Mouse (Mus musculus): ENCODE results near the gene Rpa1. TPM values are rescaled to one million over a fixed set of nuclear protein-coding genes. Genes with fewer than 3 reads are reported as not detected.
"Not testable (repeated sequence)": the region's sequence is repeated elsewhere in the genome, so short reads cannot be mapped to it uniquely, and the experiment has no call there.

Gene Rpa1
- 29.4 and 30.7 TPM in 2 replicates for polyA plus RNA-seq (2012; rRNA removed)

DNA sequence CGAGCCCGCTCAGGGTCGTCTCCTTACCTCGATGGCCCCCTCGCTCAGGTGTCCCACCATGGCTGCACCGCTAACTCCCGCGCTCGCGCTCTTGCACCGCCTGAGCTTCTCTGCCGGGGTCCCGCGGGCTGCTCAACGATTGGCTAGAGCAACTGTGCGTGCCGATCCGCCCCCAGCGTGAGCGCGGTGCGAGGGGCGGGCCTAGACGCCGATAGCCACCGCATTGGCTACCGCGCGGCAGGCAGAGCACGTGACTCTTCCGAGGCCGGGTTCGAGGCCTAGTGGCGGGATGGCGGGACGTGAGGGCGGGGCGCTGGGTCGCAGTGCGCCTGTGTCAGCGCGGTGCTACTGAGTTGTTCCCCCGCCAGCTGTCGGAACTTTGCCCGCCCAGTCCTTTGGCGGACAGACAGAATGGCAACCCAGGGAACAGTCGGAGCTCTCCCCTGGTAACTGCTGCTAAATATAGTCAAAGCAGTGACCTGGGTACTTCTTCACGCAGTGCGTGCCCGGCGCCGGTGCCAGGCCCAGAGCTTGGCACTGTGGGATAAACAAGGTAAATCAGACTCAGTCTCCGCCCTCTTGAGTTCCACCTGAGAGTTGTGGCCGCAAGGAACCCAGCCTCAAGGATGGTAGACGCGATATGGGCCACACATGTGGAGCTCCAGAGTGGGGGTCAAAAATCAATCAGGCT, at the start of gene Rpa1, which contains the start of gene Smyd4:
Rpa1 (minus strand) TSS at position 126 of the 691 bp plus-strand sequence.
Smyd4 (plus strand) TSS at position 235 of the 691 bp plus-strand sequence.
- peak; percentile 88 to 95 for DNase-seq (ENCODE audit: extremely low spot score in 1 of 2, low spot score in 1 of 2)

DNA sequence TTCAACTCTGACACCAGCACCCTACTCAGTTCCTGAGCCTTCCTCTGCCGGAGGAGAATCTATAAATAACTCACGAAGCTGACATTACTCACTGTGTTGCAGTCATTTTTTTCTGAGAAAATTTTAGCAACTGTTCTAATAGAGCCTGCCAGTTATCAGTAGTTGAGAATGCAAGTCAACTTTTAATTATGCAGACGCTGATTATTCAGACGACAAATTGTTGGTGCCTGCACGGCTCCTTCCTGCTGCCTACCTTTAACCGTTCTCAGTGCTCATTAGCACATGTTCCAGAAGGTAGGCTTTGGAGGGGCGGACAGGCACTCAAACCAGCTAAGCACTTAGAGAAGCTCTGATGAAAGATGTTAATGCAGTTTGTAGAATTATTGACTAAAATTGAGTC, 49.3 kb upstream of the Rpa1 start:
- peak in 1 of 2 experiments; percentile 38 for DNase-seq (ENCODE audit: extremely low spot score in 1 of 2, low spot score in 1 of 2)

DNA sequence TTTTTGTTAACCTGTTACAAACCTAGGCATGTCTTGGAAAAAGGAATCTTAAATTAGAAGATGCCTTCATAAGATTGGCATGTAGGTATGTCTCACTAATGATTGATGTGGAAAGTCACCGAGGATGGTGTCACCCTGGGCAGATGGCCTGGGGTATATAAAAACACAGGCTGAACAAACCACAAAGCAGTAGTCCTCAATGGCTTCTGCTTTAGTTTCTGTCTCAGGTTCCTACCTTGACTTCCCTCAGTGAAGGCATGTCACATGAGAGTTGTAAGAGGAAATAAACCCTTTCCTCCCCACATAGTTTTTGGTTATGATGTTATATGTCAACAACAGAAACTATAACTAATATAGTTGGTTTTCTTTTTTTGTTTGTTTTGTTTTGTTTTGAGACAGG, 47.5 kb upstream of the Rpa1 start:
- no peak for DNase-seq (ENCODE audit: extremely low spot score in 1 of 2, low spot score in 1 of 2)

DNA sequence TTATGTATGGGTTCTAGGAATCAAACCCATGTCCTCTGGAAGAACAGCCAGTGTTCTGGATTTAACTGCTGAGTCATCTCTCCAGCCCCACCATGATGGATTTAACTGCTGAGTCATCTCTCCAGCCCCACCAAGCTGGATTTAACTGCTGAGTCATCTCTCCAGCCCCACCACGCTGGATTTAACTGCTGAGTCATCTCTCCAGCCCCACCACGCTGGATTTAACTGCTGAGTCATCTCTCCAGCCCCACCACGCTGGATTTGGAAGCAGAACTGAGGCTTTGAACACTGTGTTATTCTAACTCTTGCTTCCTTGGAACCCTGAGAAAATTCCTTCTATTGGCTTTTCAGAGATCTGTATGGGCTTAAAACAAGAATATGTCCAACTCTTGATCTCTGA, 35.4 kb upstream of the Rpa1 start:
- not testable (repeated sequence) for DNase-seq (ENCODE audit: extremely low spot score in 1 of 2, low spot score in 1 of 2)

DNA sequence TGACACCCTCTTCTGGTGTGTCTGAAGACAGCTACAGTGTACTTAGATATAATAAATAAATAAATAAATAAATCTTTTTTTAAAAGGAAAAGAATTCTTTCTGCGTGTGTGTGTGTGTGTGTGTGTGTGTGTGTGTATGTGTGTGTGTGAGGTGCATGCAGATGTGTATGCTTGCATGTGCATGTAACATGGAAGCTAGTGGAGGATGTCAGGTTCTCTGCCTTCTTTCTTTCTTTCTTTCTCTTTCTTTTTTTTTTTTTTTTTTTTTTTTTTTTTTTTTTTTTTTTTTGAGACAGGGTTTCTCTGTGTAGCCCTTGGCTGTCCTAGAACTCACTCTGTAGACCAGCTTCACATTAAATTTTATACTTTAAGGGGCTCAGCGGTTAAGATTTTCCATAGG, 30.7 kb upstream of the Rpa1 start:
- not testable (repeated sequence) for DNase-seq (ENCODE audit: extremely low spot score in 1 of 2, low spot score in 1 of 2)

DNA sequence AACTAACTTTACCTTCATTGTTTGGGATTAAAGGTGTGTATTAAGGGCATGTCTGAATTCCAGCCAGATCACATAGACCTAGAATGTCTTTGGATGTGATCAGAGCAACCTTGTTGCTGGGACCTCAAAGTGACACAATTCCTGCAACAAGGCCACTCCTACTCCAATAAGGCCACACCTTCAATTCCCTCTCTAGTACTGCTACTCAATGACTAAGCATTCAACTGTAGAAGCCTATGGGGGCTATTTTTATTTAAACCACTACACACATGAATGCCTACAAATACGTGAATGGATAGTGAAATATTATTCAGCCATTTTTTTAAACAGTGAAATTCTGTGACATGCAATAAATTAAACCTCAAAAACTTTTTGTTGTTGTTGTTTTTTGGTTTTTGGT, 29.0 kb upstream of the Rpa1 start:
- DNase-seq (ENCODE audit: extremely low spot score in 1 of 2, low spot score in 1 of 2): no peak

DNA sequence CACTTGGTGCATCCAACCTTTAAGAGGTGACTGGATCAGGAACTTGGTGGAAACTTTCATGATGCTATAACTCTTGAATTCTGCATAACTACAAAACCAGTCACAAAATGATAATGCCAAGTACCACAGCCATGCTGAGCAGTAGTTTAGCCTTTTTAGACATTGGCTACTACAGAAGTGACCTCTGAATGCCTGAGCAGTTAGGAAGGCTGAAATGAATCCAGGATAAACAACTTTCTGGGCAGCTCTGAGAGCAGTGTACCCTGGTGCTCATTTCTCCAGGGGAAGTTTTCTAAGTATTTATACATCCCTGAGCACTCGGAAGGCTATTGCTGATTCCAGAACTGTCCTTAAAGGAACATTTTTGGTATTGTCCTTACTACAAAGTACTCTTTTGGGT, 7.4 kb upstream of the Rpa1 start:
- no peak for DNase-seq (ENCODE audit: extremely low spot score in 1 of 2, low spot score in 1 of 2)

DNA sequence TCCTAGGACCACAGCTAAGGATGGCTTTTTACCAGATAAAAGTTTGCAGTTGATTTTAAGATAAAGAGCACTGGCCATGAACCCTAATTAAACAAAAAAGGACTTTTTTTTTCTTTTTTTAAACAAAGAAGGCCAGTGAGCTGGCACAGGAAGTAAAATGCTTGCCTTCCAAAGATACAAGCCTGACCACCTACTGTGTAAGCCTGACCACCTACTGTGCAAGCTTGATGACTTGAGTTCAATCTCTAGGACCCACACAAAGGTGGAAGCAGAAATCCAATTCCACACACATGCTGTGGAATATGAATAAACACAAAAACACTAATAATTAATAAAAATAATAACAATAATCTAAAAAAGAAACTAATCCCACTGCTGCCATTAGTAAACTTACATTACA, 3.1 kb upstream of the Rpa1 start:
- DNase-seq (ENCODE audit: extremely low spot score in 1 of 2, low spot score in 1 of 2): no peak

DNA sequence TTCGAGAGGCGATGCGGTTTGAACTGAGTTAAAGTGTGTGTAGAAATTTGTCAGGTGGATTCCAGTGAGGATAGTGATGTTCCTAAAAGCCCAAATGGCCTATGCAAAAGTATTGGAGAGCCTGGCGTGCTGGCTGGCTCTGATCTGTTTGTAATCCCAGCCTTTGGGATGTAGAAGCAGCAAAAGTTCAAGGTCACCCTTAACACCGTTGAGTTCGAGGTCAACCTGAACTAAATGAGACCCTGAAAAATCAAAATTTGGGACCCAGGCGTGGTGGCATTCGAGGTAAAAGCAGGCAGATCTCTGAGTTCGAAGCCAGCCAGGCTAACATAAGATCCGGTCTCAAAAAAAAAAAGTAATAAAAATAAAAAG, 752 bp upstream of the Rpa1 start:
- no peak for DNase-seq (ENCODE audit: extremely low spot score in 1 of 2, low spot score in 1 of 2)

DNA sequence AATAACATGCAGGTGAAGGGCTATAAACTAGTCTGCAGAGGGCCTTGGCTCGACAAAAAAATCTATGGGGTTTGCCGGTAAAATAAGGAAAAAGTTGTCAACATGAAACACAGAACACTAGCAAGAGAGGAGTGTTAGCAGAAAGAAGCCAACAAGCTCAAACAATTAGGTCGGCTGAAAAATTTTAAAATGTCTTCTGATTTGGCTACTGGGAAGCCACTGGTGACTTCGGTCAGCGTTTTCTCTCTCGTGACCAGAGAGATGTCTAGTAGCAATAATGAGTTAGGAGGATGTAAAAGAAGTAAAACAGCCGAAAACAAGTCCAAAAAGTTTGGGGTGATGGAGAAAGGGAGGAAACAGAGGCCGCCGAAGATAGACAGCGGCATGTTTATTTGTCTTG, 528 bp downstream of the Rpa1 start:
- no peak for DNase-seq (ENCODE audit: extremely low spot score in 1 of 2, low spot score in 1 of 2)

DNA sequence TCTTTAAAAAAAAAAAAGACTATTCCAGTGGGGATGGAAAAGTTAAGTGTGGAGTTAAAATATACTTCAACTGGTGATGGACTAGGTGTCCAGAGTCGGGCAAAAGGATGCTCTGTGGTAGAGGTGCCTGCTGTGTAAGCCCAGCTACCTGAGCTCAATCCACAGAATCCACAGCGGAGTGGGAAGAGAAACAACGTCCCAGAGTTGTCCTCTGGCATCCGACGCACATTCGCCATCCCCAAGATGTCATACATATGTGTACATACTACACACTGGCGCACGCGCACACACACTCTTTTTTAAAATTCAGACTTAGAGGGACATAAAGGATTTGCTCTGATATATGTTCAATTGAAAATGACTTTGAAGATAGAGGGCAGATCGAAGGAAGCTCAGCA, 937 bp downstream of the Rpa1 start:
- no peak for DNase-seq (ENCODE audit: extremely low spot score in 1 of 2, low spot score in 1 of 2)

DNA sequence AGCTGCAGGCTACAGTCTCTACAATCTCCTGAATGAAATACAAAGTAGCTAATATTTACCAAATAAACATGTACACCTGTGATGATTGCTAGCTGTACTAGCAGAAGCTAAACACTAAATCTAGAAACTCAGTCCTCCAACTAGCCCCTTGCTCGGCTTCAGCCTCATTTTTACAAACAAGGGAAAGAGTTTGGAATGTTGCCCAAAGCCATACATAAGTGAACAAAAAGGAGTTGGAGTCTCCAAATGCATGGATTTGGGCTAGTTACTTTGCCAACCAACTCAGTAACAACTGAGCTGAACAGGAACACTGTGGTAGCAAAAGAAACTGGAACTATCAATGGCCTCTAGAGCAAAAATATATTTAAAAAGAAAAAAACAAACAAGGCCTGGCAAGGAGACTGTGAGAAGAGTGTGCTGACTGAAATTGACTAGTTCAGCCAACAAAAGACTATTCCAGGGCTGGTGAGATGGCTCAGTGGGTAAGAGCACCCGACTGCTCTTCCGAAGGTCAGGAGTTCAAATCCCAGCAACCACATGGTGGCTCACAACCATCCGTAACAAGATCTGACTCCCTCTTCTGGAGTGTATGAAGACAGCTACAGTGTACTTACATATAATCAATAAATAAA, 1.5 kb downstream of the Rpa1 start:
- no peak for DNase-seq (ENCODE audit: extremely low spot score in 1 of 2, low spot score in 1 of 2)

DNA sequence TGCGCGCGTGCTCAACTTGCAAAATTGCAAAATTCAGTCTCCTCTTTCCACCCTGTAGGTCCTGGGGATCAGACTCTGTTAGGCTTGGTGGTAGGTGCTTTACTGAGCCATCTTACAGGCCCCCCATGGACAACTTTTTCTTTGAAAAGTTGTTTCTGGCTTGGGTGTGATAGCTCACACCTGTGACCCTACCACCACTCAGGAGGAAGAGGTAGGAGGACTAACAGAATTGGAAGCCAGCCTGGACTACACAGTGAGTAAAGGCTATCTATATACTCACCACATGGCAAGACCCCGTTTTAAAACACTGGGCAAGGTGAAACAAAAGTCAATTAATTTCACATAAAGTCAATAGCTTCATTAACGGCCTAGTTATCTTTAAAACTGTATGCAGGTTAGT, 3.4 kb downstream of the Rpa1 start:
- no peak for DNase-seq (ENCODE audit: extremely low spot score in 1 of 2, low spot score in 1 of 2)

DNA sequence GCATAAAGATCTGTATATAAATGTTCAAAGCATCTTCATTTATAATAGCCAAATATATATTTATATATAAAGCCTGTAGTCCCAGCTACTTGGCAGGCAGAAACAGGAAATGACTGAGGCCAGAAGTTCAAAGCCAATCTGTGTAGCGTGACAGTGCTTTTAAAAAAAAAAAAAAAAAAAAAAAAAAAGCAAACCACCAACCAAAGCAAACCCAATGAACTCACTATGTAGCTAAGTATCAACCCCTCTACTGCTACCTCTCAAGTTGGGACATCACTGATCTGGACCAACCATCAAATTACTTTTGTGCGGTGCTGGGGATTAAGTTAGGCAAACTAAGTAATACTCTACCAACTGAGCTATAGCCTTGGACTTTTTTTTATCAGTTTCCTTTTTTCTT, 4.0 kb downstream of the Rpa1 start:
- DNase-seq (ENCODE audit: extremely low spot score in 1 of 2, low spot score in 1 of 2): no peak

DNA sequence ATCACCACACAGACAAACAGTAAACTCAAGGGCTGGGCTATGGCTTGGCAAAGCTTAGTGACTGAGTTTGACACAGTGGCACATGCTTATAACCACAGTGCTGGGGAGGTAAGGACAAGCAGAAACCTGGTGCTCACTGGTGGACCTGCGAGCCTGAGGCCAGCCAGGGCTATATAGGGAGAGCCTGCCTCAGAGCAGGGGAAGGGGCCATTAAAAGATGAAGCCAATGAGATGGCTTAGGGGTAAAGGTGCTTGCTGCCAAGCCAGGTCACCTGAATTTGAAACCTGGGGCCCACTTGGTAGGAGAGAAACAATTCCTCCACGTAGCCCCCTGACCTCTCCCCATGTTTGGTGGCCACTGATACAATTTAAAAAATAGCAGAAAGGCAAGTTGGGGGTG, 5.0 kb downstream of the Rpa1 start:
- no peak for DNase-seq (ENCODE audit: extremely low spot score in 1 of 2, low spot score in 1 of 2)

DNA sequence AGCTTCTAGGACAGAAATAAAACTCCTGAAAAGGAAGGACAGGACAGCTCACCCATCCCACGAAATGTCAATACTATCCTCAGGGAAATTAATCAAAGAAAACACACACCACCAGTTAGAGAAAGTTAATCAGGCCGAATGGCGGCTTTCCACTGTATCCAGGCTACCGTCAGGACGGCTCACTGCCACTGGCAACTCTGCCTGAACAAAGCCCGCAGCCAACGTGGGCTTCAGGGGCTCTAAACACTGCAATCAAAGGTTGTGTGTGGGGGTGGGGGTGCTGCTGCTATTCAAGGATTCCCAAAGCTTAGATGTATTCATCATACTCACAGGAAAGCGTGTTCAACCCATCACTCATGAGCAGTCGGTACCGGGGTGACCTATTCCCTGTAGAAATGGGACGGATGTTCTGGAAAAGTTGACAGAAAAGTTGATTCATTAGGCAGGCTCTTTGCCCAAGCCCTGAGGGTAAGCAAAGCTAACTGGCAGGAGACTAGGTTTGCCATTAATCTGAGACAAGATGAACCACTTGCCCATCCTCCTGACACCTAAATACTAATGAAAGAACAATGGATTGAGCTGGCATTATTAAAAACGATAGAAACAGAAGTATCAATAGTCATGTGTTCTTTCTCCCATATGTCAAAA, 7.3 kb downstream of the Rpa1 start:
- DNase-seq (ENCODE audit: extremely low spot score in 1 of 2, low spot score in 1 of 2): no peak

DNA sequence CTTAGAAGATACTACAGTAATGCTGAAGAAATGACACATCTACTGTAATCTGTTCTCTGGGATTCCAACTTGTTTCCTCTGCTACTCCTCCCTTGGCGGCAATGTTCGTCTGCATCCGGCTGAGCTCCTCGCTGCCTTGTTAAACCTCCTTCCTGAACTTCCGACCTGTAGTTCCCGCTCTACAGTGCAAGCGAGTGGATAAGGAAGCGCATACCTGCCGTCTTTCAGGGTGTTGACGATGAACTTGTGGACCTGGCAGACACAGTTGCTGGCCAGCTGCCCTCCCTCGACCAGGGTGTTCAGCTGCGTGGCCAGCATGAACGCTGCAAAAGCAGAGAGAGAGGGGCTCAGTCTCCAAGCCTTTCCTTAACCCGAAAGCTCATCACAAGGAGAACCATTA, 8.0 kb downstream of the Rpa1 start:
- DNase-seq (ENCODE audit: extremely low spot score in 1 of 2, low spot score in 1 of 2): no peak

DNA sequence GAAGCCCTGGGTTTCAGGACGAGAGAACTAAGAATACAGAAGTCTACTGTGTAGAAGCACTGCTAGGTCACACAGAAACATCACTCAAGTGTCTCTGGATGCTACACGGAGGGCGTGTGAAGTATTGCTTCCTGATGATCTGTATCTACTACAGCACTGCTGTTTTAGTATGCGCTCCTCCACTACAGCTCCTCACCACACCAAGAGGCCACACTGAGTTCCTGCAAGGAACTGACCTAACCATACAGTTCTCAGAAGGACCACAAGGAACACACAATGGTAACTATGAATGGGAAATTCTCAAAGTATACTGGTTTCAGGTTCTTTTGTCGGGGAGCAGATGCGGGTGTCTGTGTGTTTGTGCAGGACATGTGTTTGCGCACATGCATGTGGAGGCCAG, 10.9 kb downstream of the Rpa1 start:
- DNase-seq (ENCODE audit: extremely low spot score in 1 of 2, low spot score in 1 of 2): no peak

DNA sequence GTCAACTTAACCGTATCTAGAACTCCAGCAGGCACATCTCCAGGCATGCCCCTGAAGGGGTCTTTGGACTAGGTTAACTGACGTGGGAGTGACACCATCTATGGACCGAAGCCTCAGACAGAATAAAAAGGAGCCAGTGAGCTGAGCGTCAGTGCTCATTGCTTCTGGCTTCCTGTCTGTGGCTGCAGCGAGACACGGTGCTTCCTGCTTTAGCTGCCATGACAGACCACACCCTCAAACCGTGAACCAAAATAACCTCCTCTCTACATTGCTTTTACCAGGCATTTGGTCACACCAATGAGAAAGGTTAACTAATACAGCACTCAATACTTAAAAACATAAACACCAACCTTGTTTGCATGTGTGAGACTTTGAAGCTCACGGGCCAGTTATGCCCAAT, 11.4 kb downstream of the Rpa1 start:
- no peak for DNase-seq (ENCODE audit: extremely low spot score in 1 of 2, low spot score in 1 of 2)

DNA sequence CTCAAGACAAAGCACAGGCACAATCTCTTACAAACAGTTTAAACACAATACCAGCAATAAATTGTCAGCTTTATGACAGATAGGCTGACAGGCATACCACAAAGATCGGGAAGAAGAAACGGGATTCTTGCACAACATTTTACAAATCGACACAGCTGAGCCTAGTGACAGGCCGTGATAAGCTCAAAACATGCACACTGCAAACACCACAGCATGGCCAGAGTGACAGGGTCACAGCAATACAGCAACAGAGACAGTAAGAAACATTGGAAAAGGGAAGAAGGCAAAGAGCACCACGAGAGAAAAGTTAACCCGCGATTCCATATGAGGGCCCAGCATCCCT, 22.2 kb downstream of the Rpa1 start:
- no peak for DNase-seq (ENCODE audit: extremely low spot score in 1 of 2, low spot score in 1 of 2)

DNA sequence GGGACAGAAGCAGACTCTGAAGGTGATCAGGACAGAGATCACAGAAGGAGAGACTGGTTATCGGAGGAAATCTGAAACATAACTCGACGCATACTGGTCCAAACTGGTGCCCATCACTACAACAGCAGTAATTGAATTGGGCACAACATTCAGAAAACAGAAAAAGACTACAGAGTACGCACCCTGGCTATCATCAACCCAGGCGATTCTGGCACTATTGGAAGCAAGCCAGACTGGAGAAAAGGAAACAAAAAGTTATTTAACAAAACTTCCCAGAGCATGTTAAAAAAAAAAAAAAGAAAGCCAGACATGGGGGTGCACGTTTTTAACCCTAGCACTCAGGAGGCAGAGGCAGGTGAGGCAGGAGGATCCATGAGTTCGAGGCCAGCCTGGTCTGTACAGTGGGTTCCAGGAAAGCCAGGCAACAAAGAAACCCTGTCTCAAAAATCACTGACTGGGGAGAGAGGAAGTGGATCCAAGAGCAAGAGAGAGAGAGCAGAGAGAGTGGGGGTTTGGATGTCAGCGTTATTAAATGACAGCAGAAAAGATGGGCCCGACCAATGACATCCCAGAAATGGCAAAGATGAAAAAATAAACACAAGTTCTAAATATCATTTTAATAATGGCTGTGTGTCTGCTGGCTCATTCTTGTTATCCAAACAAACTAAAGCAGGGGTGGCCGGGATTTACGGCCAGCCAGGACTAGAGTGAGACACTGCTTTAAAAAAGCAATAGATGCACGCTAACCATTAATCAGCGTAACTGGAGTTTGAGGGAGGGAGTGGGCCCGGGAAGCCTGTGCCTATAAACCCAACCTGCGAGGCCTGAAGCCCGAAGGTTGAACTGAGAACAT, 22.8 kb downstream of the Rpa1 start:
- DNase-seq (ENCODE audit: extremely low spot score in 1 of 2, low spot score in 1 of 2): no peak
